Mouse (Mus musculus) common myeloid progenitor, adult 5-6 weeks (primary cell): ENCODE data around the gene Gm3138. TPM values are rescaled to one million over a fixed set of nuclear protein-coding genes. Genes with fewer than 3 reads are reported as not detected.
"Not testable (repeated sequence)": the region's sequence is repeated elsewhere in the genome, so short reads cannot be mapped to it uniquely, and the experiment has no call there.

Experiments
- ATAC-seq: replicated peaks from 2 replicates; pipeline ENCODE4 v1.8.0; 2016; ENCODE audit warnings: low read depth, mild to moderate bottlenecking, moderate TSS enrichment, inconsistent platforms; ENCODE audit not compliant: poor library complexity, severe bottlenecking
- total RNA-seq: library from RNA; stranded (forward); fragments of 200-1000, 187-1606 nt; gene quantifications from 2 replicates; pipeline ENCODE4 v1.2.3, GENCODE M21; 2017

Gm3138 gene
- total RNA-seq = not detected in 2 replicates

GRCm38 (mm10) chr14:4249331-4249730 is at the start of gene Gm3138:
Gene Gm3138 (plus strand): TSS chr14:4249631.
- ATAC-seq = not testable (repeated sequence)

DNA sequence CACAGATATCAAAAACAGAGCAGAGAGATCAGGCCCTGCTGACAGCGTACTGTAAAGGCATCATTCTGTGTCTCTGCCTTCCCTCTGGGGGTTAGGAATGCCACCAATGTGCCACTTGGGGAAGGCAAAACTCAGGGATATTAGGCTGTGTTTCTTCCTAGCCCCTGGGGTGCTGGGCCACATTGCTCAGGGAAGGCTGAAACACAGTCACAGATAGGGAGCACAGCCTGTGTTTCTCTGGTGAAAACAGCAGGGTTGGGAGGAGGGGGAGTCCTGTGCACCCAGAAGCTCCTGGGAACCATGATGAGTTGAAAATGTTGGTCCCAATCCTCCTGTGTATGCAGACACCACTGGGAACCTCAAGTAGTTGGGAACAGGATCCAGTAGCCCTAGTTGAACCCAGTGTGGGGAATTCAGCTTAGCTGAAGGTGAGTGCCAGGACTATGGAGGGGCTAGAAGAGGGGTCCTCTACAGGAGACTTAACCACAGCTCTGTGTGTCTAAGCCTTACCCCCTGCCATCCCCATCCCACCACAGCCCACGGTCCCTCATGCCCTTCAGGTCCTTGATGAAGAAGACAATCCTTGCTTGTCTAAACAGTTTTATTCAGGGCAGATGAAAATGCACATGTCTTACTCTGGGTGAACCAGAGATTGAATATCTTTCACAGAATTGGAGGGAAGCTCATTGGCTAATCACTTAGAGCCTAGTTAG is 20.0 kb downstream of the Gm3138 start:
- not testable (repeated sequence) for ATAC-seq

DNA sequence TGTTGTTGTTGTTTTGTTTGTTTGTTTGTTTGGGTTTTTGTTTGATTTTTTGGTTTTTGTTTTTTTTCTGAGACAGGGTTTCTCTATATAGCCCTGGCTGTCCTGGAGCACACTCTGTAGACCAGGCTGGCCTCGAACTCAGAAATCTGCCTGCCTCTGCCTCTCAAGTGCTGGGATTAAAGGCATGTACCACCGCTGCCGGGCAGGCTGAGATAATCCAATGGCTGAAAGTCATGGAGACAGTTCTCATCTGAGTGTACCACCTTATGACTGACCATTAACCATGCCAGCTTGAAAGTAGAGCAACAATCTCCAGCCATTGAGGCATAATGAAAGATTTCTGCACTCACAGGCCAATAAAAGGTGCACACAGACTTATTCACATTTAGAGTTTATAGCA is 30.4 kb downstream of the Gm3138 start:
- ATAC-seq = not testable (repeated sequence)

Other genes with a start within 250 kb of the Gm3138 start
- gene Gm5796, start 225.7 kb upstream of the Gm3138 start, total RNA-seq = not detected in 2 replicates
- gene Gm3115, start 165.5 kb upstream of the Gm3138 start, total RNA-seq = not detected in 2 replicates
- gene Gm8108, start 139.1 kb upstream of the Gm3138 start, total RNA-seq = not detected in 2 replicates
- not detected in 2 replicates for gene Gm3127, start 84.6 kb upstream of the Gm3138 start, total RNA-seq
- not detected in 2 replicates for gene Gm2974, start 67.1 kb upstream of the Gm3138 start, total RNA-seq
- not detected in 2 replicates for gene Gm3149, start 67.7 kb downstream of the Gm3138 start, total RNA-seq
- gene 2610042L04Rik, start 85.1 kb downstream of the Gm3138 start, total RNA-seq = not detected in 2 replicates
- gene Gm3159, start 147.9 kb downstream of the Gm3138 start, total RNA-seq = not detected in 2 replicates
- gene Gm3164, start 165.8 kb downstream of the Gm3138 start, total RNA-seq = not detected in 2 replicates
- not detected in 2 replicates for gene Gm3173, start 181.4 kb downstream of the Gm3138 start, total RNA-seq
- not detected in 2 replicates for gene Gm3182, start 232.1 kb downstream of the Gm3138 start, total RNA-seq